Mouse (Mus musculus) testis, adult 2 months (tissue): ENCODE measurements around the gene Hexa.

Experiments
- CTCF ChIP-seq: fragments of 200-500 bp; IDR thresholded peaks from 2 replicates; pipeline ENCODE4 v1.5.1; 2012; ENCODE audit warnings: low read depth, mild to moderate bottlenecking, inconsistent platforms, low read length, moderate library complexity; ENCODE audit not compliant: control insufficient read depth, insufficient read depth, insufficient replicate concordance
- POLR2A ChIP-seq: fragments of 200-500 bp; IDR thresholded peaks from 2 replicates; pipeline ENCODE4 v1.6.1; 2012; ENCODE audit warnings: low read depth, mild to moderate bottlenecking, inconsistent platforms, low read length, moderate library complexity; ENCODE audit not compliant: control insufficient read depth

DNA sequence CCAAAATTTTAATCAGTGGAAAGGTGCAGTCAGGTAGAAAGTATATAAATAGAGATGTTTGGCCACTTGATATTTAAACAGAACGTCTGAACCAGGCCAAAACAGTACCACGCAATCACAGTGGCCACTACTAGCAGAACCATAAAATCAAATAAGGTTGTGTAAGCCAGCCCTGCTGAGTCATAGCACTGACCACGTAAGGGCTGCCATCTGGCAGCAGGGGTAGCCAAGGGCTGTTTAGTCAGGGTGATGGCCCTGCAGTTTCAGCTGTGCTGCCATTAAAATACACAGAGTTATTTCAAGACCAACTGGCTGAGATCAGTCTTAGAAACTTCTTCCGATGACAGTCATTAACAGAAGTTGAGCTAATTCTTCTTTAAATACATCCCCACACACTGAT lies 5.5 kb upstream of the Hexa start:
- TF ChIP-seq POLR2A: no peak
- no peak for TF ChIP-seq CTCF
